Mouse (Mus musculus) monocyte, adult 2 months (primary cell): ENCODE measurements around the gene Tmem17.

ENCODE experiments used
- DNase-seq, 2 experiments: peaks; one replicate each; pipeline ENCODE4 v3.0.0; 2022; ENCODE audit warnings: low spot score in 2 of 2, low read depth in 1 of 2

The Tmem17 gene

DNA sequence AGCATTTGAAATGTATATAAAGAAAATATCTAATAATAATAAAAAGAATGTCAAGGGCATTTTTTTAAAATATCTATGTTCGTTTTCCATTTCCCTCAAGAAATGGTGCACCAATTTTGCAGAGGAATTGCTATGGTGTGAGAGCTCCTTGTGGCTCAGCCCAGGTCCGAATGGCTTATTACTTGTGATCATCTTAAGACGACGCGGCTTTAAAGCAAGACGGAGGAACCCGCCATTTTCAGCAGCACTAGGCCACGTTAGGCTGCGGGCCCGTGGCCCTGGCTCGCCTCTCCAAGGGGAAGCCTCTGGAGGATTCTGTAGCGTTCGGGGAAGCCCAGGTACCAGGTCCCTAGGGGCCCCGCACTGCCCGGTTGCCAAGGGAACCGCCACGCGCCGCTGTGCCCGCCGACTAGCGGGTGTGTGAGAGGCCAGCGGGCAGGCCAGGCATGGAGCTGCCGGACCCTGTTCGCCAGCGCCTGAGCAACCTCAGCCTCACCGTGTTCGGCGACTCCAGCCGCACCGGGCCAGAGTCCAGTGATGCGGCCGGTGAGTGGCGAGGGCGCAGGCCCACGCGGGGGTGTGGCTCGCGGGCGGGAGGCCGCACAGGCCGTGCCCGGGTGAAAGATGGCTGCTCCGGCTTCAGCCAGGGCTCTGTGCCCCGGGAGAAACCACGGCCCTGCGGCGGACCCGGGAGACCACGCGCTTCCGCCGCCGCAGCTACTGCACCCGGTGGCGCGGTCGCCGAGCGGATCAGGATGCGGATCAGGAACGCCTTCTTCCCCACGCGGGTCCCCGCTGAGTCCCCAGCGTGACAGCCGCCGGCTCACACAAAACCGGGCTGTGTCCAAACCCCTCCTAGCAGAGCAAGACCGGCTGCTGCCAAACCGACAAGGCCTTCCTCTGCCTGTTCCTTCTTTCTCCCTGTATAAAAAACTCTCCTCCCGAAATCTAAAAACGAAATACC, at the start of gene Tmem17:
Gene Tmem17 (plus strand): TSS at position 51 of the 964 bp plus-strand sequence.
- DNase-seq = peak; percentile 22 to 52

- no peak for DNase-seq
Measured at GRCm38 (mm10) chr11:22479836-22480619, 31.9 kb upstream of the Tmem17 start.

DNA sequence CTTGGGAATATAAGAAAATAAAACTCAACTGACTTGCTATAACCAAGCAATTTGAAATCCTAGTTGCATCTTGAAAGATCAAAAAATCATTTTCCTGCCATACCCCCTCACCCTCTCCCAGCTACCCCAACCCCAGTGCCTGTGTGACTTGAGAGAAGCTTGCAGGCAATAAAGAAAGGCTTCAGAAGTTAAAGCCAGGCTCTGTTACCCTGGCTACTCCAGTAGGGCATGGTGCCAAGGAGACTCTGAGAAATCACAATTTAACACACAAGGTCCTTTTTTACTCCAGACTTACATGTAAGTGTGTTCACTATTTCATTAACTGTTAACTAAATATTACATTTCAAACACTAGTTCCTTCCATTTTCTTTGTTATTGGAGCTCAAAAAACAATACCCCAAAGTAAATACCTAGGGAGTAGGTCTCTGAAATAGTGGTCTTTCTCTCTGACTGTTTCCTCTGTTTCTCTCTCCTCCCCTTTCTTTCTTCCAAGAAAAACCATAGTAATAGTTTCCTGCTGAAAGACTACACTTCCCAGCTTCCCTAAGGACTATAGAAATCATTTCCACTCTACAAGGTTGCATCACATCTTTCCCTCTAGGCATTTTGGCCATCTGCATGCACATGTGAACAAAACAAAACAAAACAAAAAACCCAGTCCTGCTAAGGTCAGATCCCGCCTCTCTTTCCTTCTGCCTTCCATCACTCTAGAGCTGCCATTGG, 30.1 kb upstream of the Tmem17 start:
- no peak for DNase-seq

DNA sequence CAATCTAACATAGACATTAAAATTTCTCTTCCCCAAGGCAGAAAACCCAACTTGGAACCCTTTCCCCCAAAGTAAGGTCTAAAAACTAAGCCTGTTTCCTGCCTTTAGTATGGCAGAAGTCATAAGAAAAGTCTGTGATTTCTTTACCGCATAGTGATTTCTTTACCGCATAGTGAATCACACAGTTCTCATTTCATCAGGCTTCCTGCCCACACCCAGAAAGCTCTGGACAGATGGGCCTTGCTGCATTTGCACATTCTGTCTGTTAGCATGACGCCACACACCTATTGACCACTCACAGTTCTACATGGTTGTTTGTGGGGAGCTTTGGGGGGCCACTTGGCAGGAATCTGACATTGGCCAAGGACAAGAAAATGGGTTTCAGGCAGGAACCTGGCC, 29.5 kb upstream of the Tmem17 start:
- no peak for DNase-seq

- no peak for DNase-seq
Measured at GRCm38 (mm10) chr11:22493694-22494319, 18.1 kb upstream of the Tmem17 start.

GRCm38 (mm10) chr11:22494941-22495340, 16.9 kb upstream of the Tmem17 start:
- no peak for DNase-seq

DNA sequence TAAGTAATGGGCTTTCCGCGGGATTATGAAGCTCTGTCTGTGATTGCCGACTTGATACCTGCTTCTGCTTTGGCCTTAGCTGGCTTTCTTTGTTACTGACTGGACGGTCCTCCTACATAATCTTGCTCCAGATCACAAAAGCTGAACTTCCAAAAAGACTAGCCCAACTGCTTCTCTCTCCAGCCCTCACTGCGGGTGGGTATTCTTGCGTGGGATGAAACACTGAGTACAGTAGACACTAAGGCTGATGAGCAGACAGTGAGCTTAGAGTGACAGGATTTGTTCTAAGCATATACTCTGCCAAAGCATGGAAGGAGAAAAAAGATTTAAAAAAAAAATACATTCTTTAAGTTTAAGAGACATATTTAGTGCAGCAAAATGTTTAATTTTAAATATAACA, 12.5 kb upstream of the Tmem17 start:
- no peak for DNase-seq

DNA sequence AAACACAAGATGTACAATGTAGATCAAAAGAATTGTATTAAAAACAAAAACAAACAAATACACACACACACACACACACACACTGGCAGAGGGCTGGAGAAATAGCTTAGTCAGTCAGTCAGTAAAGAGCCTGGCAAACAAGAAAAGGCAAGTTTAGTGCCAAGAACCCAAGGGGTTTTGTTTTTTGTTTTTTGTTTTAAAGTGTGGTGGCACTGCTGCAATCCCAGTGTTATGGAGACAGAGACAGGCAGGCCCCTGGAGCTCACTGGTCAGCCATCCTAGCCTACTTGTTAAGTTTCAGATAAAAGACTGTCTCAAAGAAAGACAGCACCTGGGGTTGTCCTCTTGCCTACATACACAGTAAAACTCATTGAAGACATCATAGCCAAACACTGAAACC, 12.0 kb upstream of the Tmem17 start:
- no peak for DNase-seq

DNA sequence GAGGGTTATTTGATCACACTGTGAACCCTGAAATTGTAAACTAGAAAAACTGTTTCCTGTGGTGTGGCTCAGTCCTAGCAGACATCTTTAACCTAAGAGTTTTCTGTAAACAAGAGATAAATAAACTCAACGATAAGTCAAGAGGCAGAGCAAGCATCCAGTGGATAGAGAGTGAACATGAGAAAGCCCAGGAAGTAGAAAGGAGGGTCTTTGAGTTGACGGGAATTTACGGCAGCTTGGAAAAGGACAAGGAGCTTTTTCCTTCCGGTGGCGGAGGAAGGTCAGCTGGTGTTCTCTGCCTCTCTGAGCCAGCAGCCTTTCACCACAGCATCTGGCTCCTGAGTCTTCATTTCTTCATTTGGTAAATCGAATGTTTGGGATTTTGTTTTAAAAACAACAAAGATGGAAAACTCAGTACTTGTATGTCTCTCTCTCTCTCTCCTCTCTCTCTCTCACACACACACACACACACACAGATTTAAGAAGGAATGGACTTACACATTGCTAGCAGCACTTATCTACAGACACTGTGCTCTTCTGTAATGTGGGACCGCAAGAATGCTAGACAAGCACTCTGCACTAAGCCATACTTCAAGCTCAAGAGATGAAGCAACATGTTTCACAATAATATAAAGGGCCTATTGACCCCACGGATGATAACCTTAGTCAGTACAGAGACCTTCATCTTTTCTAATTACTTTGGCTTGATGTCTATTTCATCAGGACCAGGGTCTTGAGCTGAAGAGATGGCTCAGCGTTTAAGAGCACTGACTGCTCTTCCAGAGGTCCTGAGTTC, 10.9 kb upstream of the Tmem17 start:
- DNase-seq = no peak

DNA sequence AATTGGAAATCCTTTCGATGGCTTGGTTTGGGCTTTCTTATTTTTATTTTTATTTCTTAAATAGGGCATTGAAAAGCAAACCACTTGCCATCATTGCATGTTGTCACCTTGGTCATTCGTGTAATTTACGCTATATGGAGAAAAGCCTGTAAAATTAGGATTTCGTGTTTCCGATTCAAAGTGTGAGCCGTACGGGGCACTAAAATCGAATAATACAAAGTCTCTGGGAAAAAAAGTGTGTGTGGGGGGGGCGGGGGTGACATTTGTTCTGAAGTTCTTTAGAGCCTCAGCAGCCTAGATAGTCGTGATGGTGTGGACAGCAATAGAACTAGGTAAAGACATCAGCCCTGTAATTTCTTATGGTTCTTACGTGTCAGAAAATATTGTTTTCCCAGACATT, 1.2 kb downstream of the Tmem17 start:
- no peak for DNase-seq

DNA sequence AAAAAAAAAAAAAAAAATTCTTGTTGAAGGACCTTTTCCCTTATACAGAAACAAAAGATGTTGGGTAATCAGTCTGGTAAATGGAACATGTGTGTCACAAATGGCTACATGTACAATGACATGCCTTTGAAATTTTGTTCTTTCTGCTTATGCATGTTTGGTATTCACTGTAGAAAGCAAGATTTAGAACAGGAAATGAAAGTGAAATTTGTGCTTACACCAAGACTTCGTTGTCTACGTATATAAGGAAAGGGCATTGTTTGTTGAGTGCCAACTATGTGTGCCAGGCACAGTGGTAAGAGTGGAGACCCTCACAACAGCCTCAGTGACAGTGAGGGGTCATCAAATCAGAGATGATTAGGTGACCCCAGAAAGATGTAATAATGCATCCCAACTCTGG, 3.2 kb downstream of the Tmem17 start:
- DNase-seq = no peak

GRCm38 (mm10) chr11:22518445-22518844, 6.6 kb downstream of the Tmem17 start:
- no peak for DNase-seq

- DNase-seq = no peak
Measured at GRCm38 (mm10) chr11:22520251-22520650, 8.4 kb downstream of the Tmem17 start.

GRCm38 (mm10) chr11:22524606-22525005, 12.7 kb downstream of the Tmem17 start:
- DNase-seq = no peak

- no peak for DNase-seq
Measured at GRCm38 (mm10) chr11:22540600-22540999, 28.7 kb downstream of the Tmem17 start.

DNA sequence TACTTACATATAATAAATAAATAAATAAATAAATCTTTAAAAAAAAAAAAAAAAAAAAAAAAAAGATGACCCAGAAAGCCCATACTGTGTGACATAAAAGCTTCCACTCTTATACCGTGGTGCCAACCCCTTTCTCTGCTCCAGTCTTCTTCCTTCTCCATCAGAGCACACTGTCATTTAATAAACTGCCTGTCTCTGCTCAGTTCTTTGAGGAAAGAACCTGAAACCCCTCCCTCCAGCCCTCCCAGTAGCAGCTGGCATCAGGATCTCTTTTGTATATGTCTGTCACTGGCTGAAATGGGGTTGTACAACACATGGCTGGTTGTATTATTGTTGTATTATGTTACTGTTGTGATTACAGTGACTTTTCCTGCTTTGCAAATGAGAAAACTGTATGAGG, 48.2 kb downstream of the Tmem17 start:
- DNase-seq = no peak

GRCm38 (mm10) chr11:22560503-22561328, 48.8 kb downstream of the Tmem17 start:
- no peak for DNase-seq

DNA sequence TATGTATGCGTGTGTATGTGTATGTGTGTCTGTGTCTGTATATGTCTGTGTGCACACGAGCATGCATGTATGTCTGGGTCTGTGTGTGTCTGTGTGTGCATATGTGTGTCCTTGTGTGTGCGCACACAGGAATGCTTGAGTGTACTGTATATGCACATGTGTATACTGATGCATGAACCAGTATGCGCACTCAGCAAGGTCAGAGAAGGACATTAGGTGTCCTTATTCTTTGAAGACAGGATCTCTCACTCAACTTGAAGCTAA, 49.4 kb downstream of the Tmem17 start:
- no peak for DNase-seq

DNA sequence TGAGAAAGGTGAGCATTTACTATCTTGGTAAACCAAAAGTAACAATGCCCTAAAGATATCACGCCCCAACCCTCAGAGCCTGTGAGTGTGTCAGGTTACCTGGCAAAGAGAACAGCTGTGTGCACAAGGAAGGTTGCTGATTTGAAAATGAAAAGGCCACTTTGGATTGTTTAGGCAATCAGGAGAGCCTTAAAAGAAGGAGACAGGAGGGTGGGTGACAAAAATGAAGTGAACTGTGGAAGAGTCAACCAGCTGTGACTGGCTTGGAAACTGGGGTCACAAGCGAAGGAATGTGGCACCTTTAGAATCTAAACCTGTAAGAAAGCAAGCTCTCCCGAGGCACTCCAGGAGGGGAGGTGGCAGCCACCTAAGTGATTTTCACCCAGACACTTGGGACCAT, 51.8 kb downstream of the Tmem17 start:
- DNase-seq = no peak

DNA sequence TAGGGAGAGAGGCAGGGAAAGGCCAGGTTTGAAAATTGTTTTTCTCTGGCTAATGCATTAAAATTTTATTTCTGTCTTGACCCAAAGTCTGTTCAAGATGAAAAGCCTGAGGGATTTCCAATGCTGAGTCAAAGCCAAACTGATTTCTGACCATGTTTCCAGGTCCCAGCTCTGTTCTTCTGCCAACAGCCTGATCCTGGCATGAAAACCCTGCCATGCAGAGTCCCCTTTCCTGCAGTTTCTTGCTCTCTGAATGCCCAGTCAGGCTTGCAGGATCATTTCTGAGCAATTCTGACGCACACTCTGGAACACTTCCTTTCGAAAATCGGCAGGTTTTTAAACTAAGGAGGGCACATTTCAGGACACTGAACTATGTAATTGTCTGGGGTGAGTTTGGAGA, 52.8 kb downstream of the Tmem17 start:
- no peak for DNase-seq
